Mouse (Mus musculus): ENCODE results near the gene Wnt3. TPM values are rescaled to one million over a fixed set of nuclear protein-coding genes. Genes with fewer than 3 reads are reported as not detected.

Wnt3 gene
- polyA plus RNA-seq, 1 experiment from 2014 or later, result 0.31 TPM

DNA sequence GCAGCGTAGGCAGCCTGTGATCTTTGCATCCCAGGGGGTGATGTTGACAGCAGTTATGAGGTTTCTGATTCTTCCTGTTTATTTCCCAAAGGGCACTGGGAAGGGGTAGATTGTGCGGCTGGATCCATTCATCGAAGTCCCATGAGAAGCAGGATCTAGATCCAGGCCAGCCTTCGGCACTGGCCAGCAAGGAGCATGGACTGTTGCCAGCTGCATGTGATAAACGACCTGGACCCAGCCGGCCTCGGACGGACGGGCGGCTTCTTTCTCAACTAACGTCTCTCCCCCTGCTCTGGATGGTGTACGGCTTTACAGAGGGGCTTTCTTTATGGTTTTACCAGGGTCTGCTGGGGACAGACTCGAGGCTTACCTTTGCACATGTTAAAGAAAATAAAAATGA, 42.0 kb downstream of the Wnt3 start:
- Histone ChIP-seq H3K27me3 (replicated peaks; ENCODE audit: control insufficient read depth, insufficient read depth, low read length) (peaks cover 15% of the 10 kb centered on the region), H3K27ac (ENCODE audit: low read depth) (no peak overlapping the region), H3K36me3 (ENCODE audit: control insufficient read depth, insufficient read depth, low read length) (0 out of 2 replicates have a peak, but pooled peaks cover 1% of the 10 kb centered on the region), H3K9me3 (ENCODE audit: control insufficient read depth, low read length) (no peaks in the 10 kb centered on the region), H3K9ac (ENCODE audit: low read length) (no peak overlapping the region), H3K4me1 (replicated peaks; ENCODE audit: control insufficient read depth, insufficient read depth, low read length) (0 out of 2 replicates have a peak, but pooled peaks cover 3% of the 10 kb centered on the region), H3K4me2 (ENCODE audit: low read length) (no peak overlapping the region), H3K4me3 (ENCODE audit: low read depth, low read length) (no peak overlapping the region)
- DNase-seq (ENCODE audit: low spot score), result no peak
- no peak for ATAC-seq (replicated peaks; ENCODE audit: low FRiP score, low TSS enrichment, low read depth)
- 45% methylated on average over 13 of the region's 13 CpGs for WGBS

GRCm38 (mm10) chr11:103816719-103817118, 42.8 kb downstream of the Wnt3 start:
- WGBS, result 89% methylated on average over 8 of the region's 8 CpGs
- no peak for ATAC-seq (replicated peaks; ENCODE audit: low FRiP score, low TSS enrichment, low read depth)

DNA sequence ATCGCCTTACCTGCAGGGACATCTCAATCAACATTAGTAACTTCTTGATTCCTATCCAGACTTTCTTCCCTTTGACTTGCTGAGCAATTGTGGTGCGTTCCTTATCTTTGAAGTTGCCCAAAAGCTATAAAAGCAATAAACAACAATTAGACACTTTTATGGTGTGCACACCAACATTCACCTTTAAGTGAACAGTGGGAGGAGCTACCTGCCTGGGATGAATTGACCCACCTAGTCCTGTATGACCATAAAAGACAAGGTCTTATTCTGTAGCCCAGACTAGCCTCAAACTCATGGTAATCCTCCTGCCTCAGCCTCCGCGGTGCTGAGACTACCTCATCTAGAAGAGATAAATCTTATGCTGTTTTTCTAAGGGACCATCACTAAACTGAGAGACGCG, 53.3 kb downstream of the Wnt3 start:
- peaks cover 25% of the 10 kb centered on the region for H3K36me3 ChIP-seq (ENCODE audit: control insufficient read depth, insufficient read depth, low read length)
- no peak for ATAC-seq (replicated peaks; ENCODE audit: low FRiP score, low TSS enrichment, low read depth)
- 83% methylated on average over 6 of the region's 6 CpGs for WGBS
- no peaks in the 10 kb centered on the region for H3K9me3 ChIP-seq (ENCODE audit: control insufficient read depth, low read length)
- H3K4me2 ChIP-seq (ENCODE audit: low read length), result no peak overlapping the region
- H3K4me1 ChIP-seq (replicated peaks; ENCODE audit: control insufficient read depth, insufficient read depth, low read length), result no peaks in the 10 kb centered on the region
- no peaks in the 10 kb centered on the region for H3K27me3 ChIP-seq (replicated peaks; ENCODE audit: control insufficient read depth, insufficient read depth, low read length)
- H3K4me3 ChIP-seq (ENCODE audit: low read depth, low read length), result no peak overlapping the region
- H3K9ac ChIP-seq (ENCODE audit: low read length), result no peak overlapping the region
- DNase-seq (ENCODE audit: low spot score), result no peak
- H3K27ac ChIP-seq (ENCODE audit: low read depth), result no peak overlapping the region

More at GRCm38 (mm10) chr11:103816719-103817118, 42.8 kb downstream of the Wnt3 start:
- Histone ChIP-seq H3K27me3 (replicated peaks; ENCODE audit: control insufficient read depth, insufficient read depth, low read length) (peaks cover 8% of the 10 kb centered on the region), H3K4me3 (ENCODE audit: low read depth, low read length) (no peak overlapping the region), H3K27ac (ENCODE audit: low read depth) (no peak overlapping the region), H3K4me2 (ENCODE audit: low read length) (no peak overlapping the region), H3K36me3 (ENCODE audit: control insufficient read depth, insufficient read depth, low read length) (peaks cover 7% of the 10 kb centered on the region; the same call in 1 of the 2 replicates), H3K9me3 (ENCODE audit: control insufficient read depth, low read length) (no peaks in the 10 kb centered on the region), H3K4me1 (replicated peaks; ENCODE audit: control insufficient read depth, insufficient read depth, low read length) (0 out of 2 replicates have a peak, but pooled peaks cover 3% of the 10 kb centered on the region), H3K9ac (ENCODE audit: low read length) (no peak overlapping the region)
- no peak for DNase-seq (ENCODE audit: low spot score)

- Histone ChIP-seq H3K4me1 (replicated peaks; ENCODE audit: control insufficient read depth, insufficient read depth, low read length) (no peaks in the 10 kb centered on the region), H3K9ac (ENCODE audit: low read length) (no peak overlapping the region), H3K4me2 (ENCODE audit: low read length) (no peak overlapping the region), H3K27ac (ENCODE audit: low read depth) (no peak overlapping the region), H3K4me3 (ENCODE audit: low read depth, low read length) (no peak overlapping the region), H3K36me3 (ENCODE audit: control insufficient read depth, insufficient read depth, low read length) (peaks cover 14% of the 10 kb centered on the region), H3K27me3 (replicated peaks; ENCODE audit: control insufficient read depth, insufficient read depth, low read length) (no peaks in the 10 kb centered on the region), H3K9me3 (ENCODE audit: control insufficient read depth, low read length) (no peaks in the 10 kb centered on the region)
- ATAC-seq (replicated peaks; ENCODE audit: low FRiP score, low TSS enrichment, low read depth), result no peak
- DNase-seq (ENCODE audit: low spot score), result no peak
- WGBS, result 73% methylated on average over 7 of the region's 7 CpGs
These were observed 54.9 kb downstream of the Wnt3 start for GRCm38 (mm10) chr11:103828866-103829265.

GRCm38 (mm10) chr11:103829956-103830355, 56.0 kb downstream of the Wnt3 start:
- peaks cover 10% of the 10 kb centered on the region; the same call in 1 of the 2 replicates for H3K36me3 ChIP-seq (ENCODE audit: control insufficient read depth, insufficient read depth, low read length)
- no peak overlapping the region for H3K27ac ChIP-seq (ENCODE audit: low read depth)
- H3K4me1 ChIP-seq (replicated peaks; ENCODE audit: control insufficient read depth, insufficient read depth, low read length), result no peaks in the 10 kb centered on the region
- H3K9me3 ChIP-seq (ENCODE audit: control insufficient read depth, low read length), result no peaks in the 10 kb centered on the region
- no peak overlapping the region for H3K9ac ChIP-seq (ENCODE audit: low read length)
- DNase-seq (ENCODE audit: low spot score) (no peak), ATAC-seq (replicated peaks; ENCODE audit: low FRiP score, low TSS enrichment, low read depth) (no peak)
- H3K4me3 ChIP-seq (ENCODE audit: low read depth, low read length), result no peak overlapping the region
- H3K27me3 ChIP-seq (replicated peaks; ENCODE audit: control insufficient read depth, insufficient read depth, low read length), result no peaks in the 10 kb centered on the region
- 43% methylated on average over 4 of the region's 4 CpGs for WGBS
- H3K4me2 ChIP-seq (ENCODE audit: low read length), result no peak overlapping the region

DNA sequence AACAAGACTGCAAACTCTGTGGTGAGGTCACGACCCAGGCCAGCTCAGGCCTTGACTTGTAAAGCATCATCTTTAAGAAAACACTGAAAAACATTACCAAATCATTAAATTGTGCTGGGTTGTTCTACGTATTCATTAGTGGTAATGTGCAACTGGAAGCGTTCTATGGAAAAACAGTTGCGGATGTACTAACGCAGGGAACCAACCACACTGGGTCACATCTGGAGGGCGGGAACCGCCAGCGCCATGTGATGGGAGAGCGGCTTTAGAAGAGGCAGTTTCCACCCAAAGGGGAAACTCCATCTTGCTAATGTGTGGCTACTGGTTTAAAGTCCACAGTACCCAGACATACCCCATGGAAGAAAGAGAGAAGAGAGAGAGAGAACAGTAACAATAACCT, 56.5 kb downstream of the Wnt3 start:
- 89% methylated on average over 9 of the region's 9 CpGs for WGBS
- Histone ChIP-seq H3K4me2 (ENCODE audit: low read length) (no peak overlapping the region), H3K4me3 (ENCODE audit: low read depth, low read length) (no peak overlapping the region), H3K4me1 (replicated peaks; ENCODE audit: control insufficient read depth, insufficient read depth, low read length) (no peaks in the 10 kb centered on the region), H3K36me3 (ENCODE audit: control insufficient read depth, insufficient read depth, low read length) (peaks cover 10% of the 10 kb centered on the region; the same call in 1 of the 2 replicates), H3K27me3 (replicated peaks; ENCODE audit: control insufficient read depth, insufficient read depth, low read length) (no peaks in the 10 kb centered on the region), H3K27ac (ENCODE audit: low read depth) (no peak overlapping the region), H3K9me3 (ENCODE audit: control insufficient read depth, low read length) (no peaks in the 10 kb centered on the region), H3K9ac (ENCODE audit: low read length) (no peak overlapping the region)
- no peak for DNase-seq (ENCODE audit: low spot score)
- no peak for ATAC-seq (replicated peaks; ENCODE audit: low FRiP score, low TSS enrichment, low read depth)

DNA sequence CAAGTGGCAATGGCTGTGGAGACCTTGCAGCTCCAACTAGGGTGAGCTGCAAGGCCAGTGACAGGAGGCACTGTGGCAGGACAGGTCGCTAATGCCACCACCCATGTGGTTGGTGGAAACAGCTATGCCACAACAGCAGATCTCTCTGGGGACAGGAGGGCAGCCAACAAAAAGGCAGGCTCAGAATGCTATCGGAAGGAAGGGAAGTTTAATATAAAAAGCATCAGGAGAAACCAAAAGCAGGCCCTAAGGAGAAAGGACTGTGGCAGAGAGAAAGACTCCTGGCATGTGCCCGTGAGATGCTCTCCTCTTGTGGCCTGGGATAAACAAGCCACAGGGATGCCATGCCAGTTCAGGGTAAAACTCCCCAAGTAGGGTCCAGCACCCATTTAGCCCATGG, 57.8 kb downstream of the Wnt3 start:
- no peak for DNase-seq (ENCODE audit: low spot score)
- Histone ChIP-seq H3K4me1 (replicated peaks; ENCODE audit: control insufficient read depth, insufficient read depth, low read length) (no peaks in the 10 kb centered on the region), H3K27ac (ENCODE audit: low read depth) (no peak overlapping the region), H3K4me3 (ENCODE audit: low read depth, low read length) (no peak overlapping the region), H3K27me3 (replicated peaks; ENCODE audit: control insufficient read depth, insufficient read depth, low read length) (no peaks in the 10 kb centered on the region), H3K9ac (ENCODE audit: low read length) (no peak overlapping the region), H3K36me3 (ENCODE audit: control insufficient read depth, insufficient read depth, low read length) (peaks cover 3% of the 10 kb centered on the region; the same call in 1 of the 2 replicates), H3K4me2 (ENCODE audit: low read length) (no peak overlapping the region), H3K9me3 (ENCODE audit: control insufficient read depth, low read length) (no peaks in the 10 kb centered on the region)
- no peak for ATAC-seq (replicated peaks; ENCODE audit: low FRiP score, low TSS enrichment, low read depth)
- 89% methylated on average over 3 of the region's 3 CpGs for WGBS

DNA sequence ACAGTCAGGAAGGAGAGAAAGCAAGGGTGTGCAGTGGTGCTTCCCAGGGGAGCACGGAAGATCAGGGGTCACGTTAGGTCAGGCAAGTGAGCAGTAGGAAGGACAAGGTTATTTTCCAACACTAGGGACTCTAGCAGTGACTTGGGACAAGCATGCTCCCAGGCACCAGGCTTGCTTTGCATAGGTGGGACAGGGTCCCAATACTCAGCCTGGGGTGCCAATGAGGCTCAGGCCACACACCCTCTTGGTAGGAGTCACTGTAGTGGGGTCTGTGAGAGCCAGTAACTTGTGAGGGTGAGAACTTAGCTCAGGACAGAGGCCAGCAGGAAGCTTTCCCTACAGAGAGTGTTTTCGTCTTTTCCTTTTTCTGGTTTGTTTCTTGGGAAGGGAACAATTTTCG, 58.4 kb downstream of the Wnt3 start:
- ATAC-seq (replicated peaks; ENCODE audit: low FRiP score, low TSS enrichment, low read depth) (no peak), DNase-seq (ENCODE audit: low spot score) (no peak)
- no peak overlapping the region for H3K4me2 ChIP-seq (ENCODE audit: low read length)
- H3K27me3 ChIP-seq (replicated peaks; ENCODE audit: control insufficient read depth, insufficient read depth, low read length), result no peaks in the 10 kb centered on the region
- WGBS, result 82% methylated on average over 4 of the region's 4 CpGs
- H3K36me3 ChIP-seq (ENCODE audit: control insufficient read depth, insufficient read depth, low read length), result peaks cover 3% of the 10 kb centered on the region; the same call in 1 of the 2 replicates
- no peak overlapping the region for H3K27ac ChIP-seq (ENCODE audit: low read depth)
- H3K9ac ChIP-seq (ENCODE audit: low read length), result no peak overlapping the region
- no peak overlapping the region for H3K4me3 ChIP-seq (ENCODE audit: low read depth, low read length)
- no peaks in the 10 kb centered on the region for H3K4me1 ChIP-seq (replicated peaks; ENCODE audit: control insufficient read depth, insufficient read depth, low read length)
- H3K9me3 ChIP-seq (ENCODE audit: control insufficient read depth, low read length), result no peaks in the 10 kb centered on the region

- Histone ChIP-seq H3K27me3 (replicated peaks; ENCODE audit: control insufficient read depth, insufficient read depth, low read length) (no peaks in the 10 kb centered on the region), H3K27ac (ENCODE audit: low read depth) (no peak overlapping the region), H3K9me3 (ENCODE audit: control insufficient read depth, low read length) (no peaks in the 10 kb centered on the region), H3K9ac (ENCODE audit: low read length) (no peak overlapping the region), H3K4me2 (ENCODE audit: low read length) (no peak overlapping the region), H3K4me3 (ENCODE audit: low read depth, low read length) (no peak overlapping the region), H3K36me3 (ENCODE audit: control insufficient read depth, insufficient read depth, low read length) (no peaks in the 10 kb centered on the region), H3K4me1 (replicated peaks; ENCODE audit: control insufficient read depth, insufficient read depth, low read length) (no peaks in the 10 kb centered on the region)
- 63% methylated on average over 2 of the region's 2 CpGs for WGBS
- ATAC-seq (replicated peaks; ENCODE audit: low FRiP score, low TSS enrichment, low read depth) (no peak), DNase-seq (ENCODE audit: low spot score) (no peak)
These were observed 65.0 kb downstream of the Wnt3 start for GRCm38 (mm10) chr11:103838955-103839354.
